Mouse (Mus musculus) liver, embryonic 14.5 days (tissue): ENCODE measurements around the gene Gm21983.

Source experiments
- CTCF ChIP-seq: IDR thresholded peaks from 2 replicates; pipeline ENCODE4 v1.5.1; 2016; ENCODE audit warnings: antibody characterized with exemption, low read depth, control low read depth
- EP300 ChIP-seq: IDR thresholded peaks from 2 replicates; pipeline ENCODE4 v1.6.1; 2016; ENCODE audit warnings: antibody characterized with exemption, low read depth

DNA sequence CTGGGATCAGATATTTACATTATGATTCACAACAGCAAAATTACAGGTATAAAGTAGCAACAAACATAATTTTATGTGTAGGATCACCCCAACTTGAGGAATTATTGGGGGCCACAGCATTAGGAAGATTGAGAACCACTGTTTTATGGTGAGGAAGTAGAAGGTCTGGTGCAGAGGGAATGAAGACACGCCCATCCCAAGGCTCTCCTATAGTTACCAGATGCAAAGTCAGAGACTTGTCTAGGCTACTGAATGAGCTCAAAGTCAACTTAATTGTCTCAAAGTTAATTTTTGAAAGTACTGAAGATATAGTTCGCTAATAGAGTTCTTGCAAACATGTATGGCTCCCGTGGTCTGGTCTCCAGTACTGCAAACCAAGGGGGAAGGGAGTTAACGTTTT is 47.1 kb downstream of the Gm21983 start:
- TF ChIP-seq CTCF, result no peak
- TF ChIP-seq EP300, result no peak
